Mouse (Mus musculus): ENCODE results near the gene Lysmd3. TPM values are rescaled to one million over a fixed set of nuclear protein-coding genes. Genes with fewer than 3 reads are reported as not detected.

The Lysmd3 gene
- polyA plus RNA-seq, 1 experiment, result 3.2 TPM

DNA sequence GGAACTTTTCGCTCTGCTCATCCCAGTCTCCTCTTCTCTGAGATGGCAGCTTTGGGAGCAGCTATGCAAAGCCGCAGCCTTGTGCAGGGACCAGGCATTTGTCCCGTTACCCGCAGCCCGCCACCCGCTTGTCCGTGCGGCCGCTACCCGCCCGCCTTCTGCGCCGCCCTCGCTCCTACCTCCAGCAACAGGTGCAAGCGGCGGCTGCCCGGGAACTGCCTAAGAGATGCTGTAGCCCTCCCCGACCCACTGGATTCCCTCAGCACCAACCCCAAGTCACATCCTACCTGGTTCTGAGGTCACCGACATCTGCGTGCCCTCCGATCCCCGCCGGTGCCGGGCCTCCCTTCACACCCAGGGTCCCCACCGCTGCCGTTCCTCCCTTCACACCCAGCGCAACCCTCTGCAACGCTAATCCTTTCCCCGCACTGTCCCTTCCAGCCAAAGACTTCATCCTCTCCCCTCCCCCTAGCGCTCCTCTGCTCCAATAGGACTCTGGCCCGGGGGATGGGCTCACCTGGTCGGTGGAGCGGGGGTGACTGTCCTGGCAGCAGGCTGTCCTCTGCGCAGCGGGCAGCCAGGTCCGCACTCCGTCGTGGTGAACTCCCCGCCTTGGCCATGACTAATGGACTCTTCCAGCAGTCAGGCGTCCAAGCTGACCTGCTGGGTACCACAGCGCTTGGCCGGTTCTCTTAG lies 24.6 kb upstream of the Lysmd3 start, which contains the start of gene Adgrv1:
Gene Adgrv1 (minus strand): TSS at position 435 of the 696 bp plus-strand sequence.
- H3K27me3 ChIP-seq (ENCODE audit: control insufficient read depth, insufficient read depth, low read length), result peaks cover 6% of the 10 kb centered on the region; the same call in 1 of the 2 replicates
- H3K4me1 ChIP-seq (ENCODE audit: control insufficient read depth, insufficient read depth, insufficient read length), result no peaks in the 10 kb centered on the region
- no peak within 1 kb of the TSS for H3K27ac ChIP-seq (ENCODE audit: insufficient read depth, low read length)
- H3K4me3 ChIP-seq (ENCODE audit: extremely low read depth, insufficient read depth, insufficient read length), result no peak within 1 kb of the TSS
- TF ChIP-seq POLR2A (IDR thresholded peaks at IDR 0.05; ENCODE audit: low read depth, low read length) (no peak), CTCF (IDR thresholded peaks at IDR 0.05; ENCODE audit: extremely low read depth, insufficient read depth, insufficient read length, insufficient replicate concordance) (no peak)
- no peaks in the 10 kb centered on the region for H3K36me3 ChIP-seq (ENCODE audit: control insufficient read depth, insufficient read depth, low read length)
- 7% methylated on average over 42 of the region's 42 CpGs for WGBS
- DNase-seq (ENCODE audit: low read depth in 1 of 2, low spot score in 2 of 2), result no peak

DNA sequence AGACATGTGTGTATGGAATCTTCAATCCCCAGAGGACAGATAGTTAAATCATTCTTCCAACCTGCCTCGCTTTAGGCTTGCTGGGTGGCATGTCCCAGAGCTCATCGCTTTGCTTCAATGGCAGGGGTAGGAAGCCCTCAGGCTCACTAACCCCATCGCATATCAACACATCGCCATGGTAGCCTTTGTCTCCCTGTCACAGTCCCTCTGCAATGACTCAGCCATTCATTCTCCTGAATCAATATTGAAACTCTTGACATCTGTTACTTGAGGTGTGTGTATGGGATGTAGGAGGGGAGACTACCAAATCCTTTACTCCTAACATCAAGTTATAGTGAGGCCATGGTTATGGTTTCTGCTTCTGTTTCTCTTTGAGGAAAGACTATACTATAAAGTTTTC lies 17.8 kb upstream of the Lysmd3 start:
- Histone ChIP-seq H3K27ac (ENCODE audit: insufficient read depth, low read length) (no peak overlapping the region), H3K36me3 (ENCODE audit: control insufficient read depth, insufficient read depth, low read length) (no peaks in the 10 kb centered on the region), H3K27me3 (ENCODE audit: control insufficient read depth, insufficient read depth, low read length) (no peaks in the 10 kb centered on the region), H3K4me3 (ENCODE audit: extremely low read depth, insufficient read depth, insufficient read length) (no peak overlapping the region), H3K4me1 (ENCODE audit: control insufficient read depth, insufficient read depth, insufficient read length) (no peaks in the 10 kb centered on the region)
- TF ChIP-seq CTCF (IDR thresholded peaks at IDR 0.05; ENCODE audit: extremely low read depth, insufficient read depth, insufficient read length, insufficient replicate concordance) (no peak), POLR2A (IDR thresholded peaks at IDR 0.05; ENCODE audit: low read depth, low read length) (no peak)
- 64% methylated on average over 4 of the region's 4 CpGs for WGBS
- no peak for DNase-seq (ENCODE audit: low read depth in 1 of 2, low spot score in 2 of 2)

DNA sequence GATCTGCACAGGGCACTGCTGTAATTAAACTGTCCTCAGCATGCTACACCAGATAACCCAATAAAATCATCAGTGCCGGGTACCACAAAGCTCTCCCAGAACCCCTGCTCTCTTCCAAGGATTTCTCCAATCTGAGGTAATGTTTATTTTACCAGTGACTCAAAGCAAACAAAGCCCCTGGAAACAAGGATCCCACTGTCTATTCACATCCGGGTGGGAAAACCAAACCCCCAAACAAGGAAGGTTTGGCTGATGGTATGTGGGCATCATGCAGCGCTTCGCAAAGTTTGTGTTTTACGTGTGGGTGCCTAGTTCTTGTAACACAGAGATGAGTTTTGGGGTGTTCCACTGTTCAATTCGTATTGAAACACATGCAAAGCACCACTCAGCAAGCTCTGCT lies 16.6 kb upstream of the Lysmd3 start:
- WGBS, result 55% methylated on average over 6 of the region's 6 CpGs
- no peak overlapping the region for H3K27ac ChIP-seq (ENCODE audit: insufficient read depth, low read length)
- no peaks in the 10 kb centered on the region for H3K4me1 ChIP-seq (ENCODE audit: control insufficient read depth, insufficient read depth, insufficient read length)
- H3K4me3 ChIP-seq (ENCODE audit: extremely low read depth, insufficient read depth, insufficient read length), result no peak overlapping the region
- H3K27me3 ChIP-seq (ENCODE audit: control insufficient read depth, insufficient read depth, low read length), result no peaks in the 10 kb centered on the region
- no peak for DNase-seq (ENCODE audit: low read depth in 1 of 2, low spot score in 2 of 2)
- H3K36me3 ChIP-seq (ENCODE audit: control insufficient read depth, insufficient read depth, low read length), result no peaks in the 10 kb centered on the region
- TF ChIP-seq CTCF (IDR thresholded peaks at IDR 0.05; ENCODE audit: extremely low read depth, insufficient read depth, insufficient read length, insufficient replicate concordance) (no peak), POLR2A (IDR thresholded peaks at IDR 0.05; ENCODE audit: low read depth, low read length) (no peak)

DNA sequence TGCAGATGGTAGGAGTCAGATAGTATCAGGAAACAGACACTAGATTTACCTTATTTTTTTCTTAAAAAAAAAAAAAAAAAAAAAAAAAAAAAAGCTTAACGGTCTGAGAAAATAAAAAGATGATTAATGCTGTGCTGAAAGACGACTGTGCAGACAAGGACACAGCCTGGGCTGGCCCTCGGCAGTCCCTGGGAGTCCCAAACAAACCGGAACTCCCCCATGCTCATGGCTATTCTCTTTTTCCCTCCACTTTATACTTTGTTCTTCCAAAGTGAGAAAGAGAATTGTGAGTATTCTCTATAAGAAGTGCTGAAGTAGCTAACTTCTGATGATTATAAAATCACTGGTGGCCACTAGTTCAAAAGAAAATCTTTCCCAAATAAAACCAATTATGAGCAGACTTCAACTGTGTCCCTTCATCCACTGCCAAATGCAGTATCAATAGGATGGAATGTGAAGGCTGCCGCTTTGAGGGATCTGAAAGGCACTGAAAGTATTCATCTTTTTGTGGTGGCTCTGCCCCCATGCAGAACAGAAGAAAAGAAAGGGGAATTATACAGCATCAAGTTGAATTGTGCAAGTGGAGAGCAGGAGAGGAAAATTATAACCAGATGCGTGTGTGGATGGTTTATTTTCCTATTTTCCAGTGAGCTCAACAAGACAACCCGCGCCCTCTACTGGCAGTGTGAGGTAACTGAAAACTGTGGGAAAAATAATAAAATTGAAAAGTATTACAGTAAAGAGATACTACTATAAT lies 16.0 kb upstream of the Lysmd3 start:
- WGBS, result 21% methylated on average over 8 of the region's 8 CpGs
- peak; percentile 7 to 14 for DNase-seq (ENCODE audit: low read depth in 1 of 2, low spot score in 2 of 2)

DNA sequence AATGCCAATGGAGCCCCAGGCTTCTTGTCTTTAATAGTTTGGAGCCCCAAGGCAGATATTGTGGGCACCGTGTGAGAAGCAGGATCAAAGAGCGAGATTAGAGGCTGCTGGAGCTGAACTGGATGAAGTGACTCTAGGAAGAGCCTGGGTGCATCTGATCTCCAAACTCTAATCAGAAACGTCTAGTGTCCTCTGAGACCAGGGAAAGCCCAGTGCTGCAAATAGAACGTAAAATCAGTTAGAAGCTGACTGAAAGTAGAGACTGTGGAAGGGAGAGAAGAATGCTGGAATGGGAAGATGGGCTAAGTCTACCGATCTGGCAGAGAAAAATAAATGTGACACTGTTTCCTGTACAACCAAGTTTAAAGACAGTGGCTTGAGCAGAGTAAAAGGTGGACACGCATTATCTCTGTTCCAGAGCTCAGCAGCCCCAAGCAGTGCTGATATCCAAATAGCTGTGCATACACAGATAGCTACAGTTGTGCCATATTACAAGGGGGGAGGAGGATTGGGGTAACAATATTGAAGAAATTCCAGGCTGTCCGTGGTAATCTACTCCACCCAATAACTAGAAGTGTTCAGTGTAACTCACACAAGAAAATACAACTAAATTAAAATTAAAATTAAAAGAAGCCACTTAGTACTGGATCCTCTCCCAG lies 14.8 kb upstream of the Lysmd3 start:
- Histone ChIP-seq H3K4me1 (ENCODE audit: control insufficient read depth, insufficient read depth, insufficient read length) (no peaks in the 10 kb centered on the region), H3K36me3 (ENCODE audit: control insufficient read depth, insufficient read depth, low read length) (no peaks in the 10 kb centered on the region), H3K27me3 (ENCODE audit: control insufficient read depth, insufficient read depth, low read length) (no peaks in the 10 kb centered on the region), H3K4me3 (ENCODE audit: extremely low read depth, insufficient read depth, insufficient read length) (no peak overlapping the region), H3K27ac (ENCODE audit: insufficient read depth, low read length) (no peak overlapping the region)
- 68% methylated on average over 7 of the region's 7 CpGs for WGBS
- no peak for TF ChIP-seq CTCF (IDR thresholded peaks at IDR 0.05; ENCODE audit: extremely low read depth, insufficient read depth, insufficient read length, insufficient replicate concordance)
- no peak for TF ChIP-seq POLR2A (IDR thresholded peaks at IDR 0.05; ENCODE audit: low read depth, low read length)
- DNase-seq (ENCODE audit: low read depth in 1 of 2, low spot score in 2 of 2), result no peak

More for the DNA sequence above, 16.0 kb upstream of the Lysmd3 start:
- no peaks in the 10 kb centered on the region for H3K36me3 ChIP-seq (ENCODE audit: control insufficient read depth, insufficient read depth, low read length)
- no peaks in the 10 kb centered on the region for H3K27me3 ChIP-seq (ENCODE audit: control insufficient read depth, insufficient read depth, low read length)
- H3K4me3 ChIP-seq (ENCODE audit: extremely low read depth, insufficient read depth, insufficient read length), result no peak overlapping the region
- TF ChIP-seq POLR2A (IDR thresholded peaks at IDR 0.05; ENCODE audit: low read depth, low read length) (no peak), CTCF (IDR thresholded peaks at IDR 0.05; ENCODE audit: extremely low read depth, insufficient read depth, insufficient read length, insufficient replicate concordance) (peak; percentile 29; the same call in 1 of the 2 replicates)
- H3K27ac ChIP-seq (ENCODE audit: insufficient read depth, low read length), result no peak overlapping the region
- no peaks in the 10 kb centered on the region for H3K4me1 ChIP-seq (ENCODE audit: control insufficient read depth, insufficient read depth, insufficient read length)

DNA sequence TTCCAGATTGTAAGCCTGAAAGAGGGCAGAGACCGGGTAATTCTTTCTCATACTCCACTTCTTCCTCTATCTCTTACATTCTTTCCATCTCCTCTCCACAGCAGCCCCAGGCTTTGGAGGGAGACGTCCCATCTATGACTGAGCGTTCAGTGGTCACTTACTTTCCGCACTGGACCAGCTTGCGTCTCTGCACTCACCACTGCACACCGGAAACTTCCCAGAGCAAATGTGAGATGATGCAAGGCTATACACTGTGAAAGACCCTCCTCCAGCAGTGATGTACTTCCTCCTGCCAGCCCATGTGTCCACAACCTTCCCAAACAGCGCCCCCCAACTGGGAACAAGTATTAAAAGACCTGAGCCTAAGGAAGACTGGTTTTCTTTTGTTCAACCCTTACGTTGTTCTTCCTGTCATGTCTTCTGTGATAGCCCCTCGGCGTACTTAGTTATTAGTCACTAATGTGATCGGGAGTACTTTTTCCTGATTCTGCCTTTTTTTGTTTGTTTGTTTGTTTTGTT lies 13.4 kb upstream of the Lysmd3 start:
- Histone ChIP-seq H3K4me3 (ENCODE audit: extremely low read depth, insufficient read depth, insufficient read length) (no peak overlapping the region), H3K4me1 (ENCODE audit: control insufficient read depth, insufficient read depth, insufficient read length) (no peaks in the 10 kb centered on the region), H3K27me3 (ENCODE audit: control insufficient read depth, insufficient read depth, low read length) (no peaks in the 10 kb centered on the region), H3K27ac (ENCODE audit: insufficient read depth, low read length) (no peak overlapping the region), H3K36me3 (ENCODE audit: control insufficient read depth, insufficient read depth, low read length) (no peaks in the 10 kb centered on the region)
- no peak for DNase-seq (ENCODE audit: low read depth in 1 of 2, low spot score in 2 of 2)
- WGBS, result 88% methylated on average over 11 of the region's 11 CpGs
- TF ChIP-seq POLR2A (IDR thresholded peaks at IDR 0.05; ENCODE audit: low read depth, low read length) (no peak), CTCF (IDR thresholded peaks at IDR 0.05; ENCODE audit: extremely low read depth, insufficient read depth, insufficient read length, insufficient replicate concordance) (no peak)

Data from spleen, adult 2 months (tissue).